Mouse (Mus musculus) neural tube, embryonic 12.5 days (tissue): ENCODE measurements around the gene Olfr353. TPM values are rescaled to one million over a fixed set of nuclear protein-coding genes. Genes with fewer than 3 reads are reported as not detected.

Source experiments
- ATAC-seq: fragments of 200-750 bp; cut with Nextera tagmentation; 2 replicates; pipeline ENCODE4 v1.8.0; 2017; ENCODE audit warnings: low read depth, mild to moderate bottlenecking, moderate TSS enrichment, moderate library complexity; ENCODE audit not compliant: low FRiP score
- H3K27ac ChIP-seq: fragments of 300-500 bp; sonication (generic); 2 replicates; pipeline ENCODE4 v1.5.1; 2016
- H3K27me3 ChIP-seq: fragments of 300-500 bp; sonication (generic); replicated peaks from 2 replicates; pipeline ENCODE4 v1.6.1; 2016; ENCODE audit warnings: mild to moderate bottlenecking
- H3K36me3 ChIP-seq: fragments of 300-500 bp; sonication (generic); 2 replicates; pipeline ENCODE4 v1.6.1; 2016; ENCODE audit warnings: mild to moderate bottlenecking
- H3K4me1 ChIP-seq: fragments of 300-500 bp; sonication (generic); 2 replicates; pipeline ENCODE4 v1.6.1; 2016
- H3K4me2 ChIP-seq: fragments of 300-500 bp; sonication (generic); replicated peaks from 2 replicates; pipeline ENCODE4 v1.6.1; 2016; ENCODE audit warnings: mild to moderate bottlenecking
- H3K4me3 ChIP-seq: fragments of 300-500 bp; sonication (generic); 2 replicates; pipeline ENCODE4 v1.5.1; 2016
- H3K9ac ChIP-seq: fragments of 300-500 bp; sonication (generic); 2 replicates; pipeline ENCODE4 v1.6.1; 2016; ENCODE audit warnings: mild to moderate bottlenecking
- H3K9me3 ChIP-seq: fragments of 300-500 bp; sonication (generic); 2 replicates; pipeline ENCODE4 v1.6.1; 2016; ENCODE audit warnings: mild to moderate bottlenecking
- WGBS: fragments of 180-500 bp; shearing (Covaris S2); methylation state at CpG from one replicate; pipeline ENCODE4 v1.1.7; 2016; 5-methylcytosine and 5-hydroxymethylcytosine counted together
- polyA plus RNA-seq: library from polyadenylated mRNA; unstranded; fragments of >200 nt; fragmentation: Nextera tagmentation; extraction: Ambion mirVana; gene quantifications from 2 replicates; pipeline ENCODE4 v1.2.1, GENCODE M21; 2016

Gene Olfr353
- polyA plus RNA-seq = not detected in 2 replicates

- no peak within 1 kb of the TSS for H3K27ac ChIP-seq
- H3K4me2 ChIP-seq = no peak within 1 kb of the TSS
- H3K27me3 ChIP-seq = no peaks in the 10 kb centered on the region
- H3K4me1 ChIP-seq = no peaks in the 10 kb centered on the region
- no peak within 1 kb of the TSS for H3K9ac ChIP-seq
- no peak within 1 kb of the TSS for H3K4me3 ChIP-seq
- peaks cover 24% of the 10 kb centered on the region for H3K9me3 ChIP-seq
- ATAC-seq = no peak
- H3K36me3 ChIP-seq = no peaks in the 10 kb centered on the region
These were observed at the start of gene Olfr353 for GRCm38 (mm10) chr2:36892836-36893235. Gene Olfr353, minus strand, starts transcription at chr2:36892936.

DNA sequence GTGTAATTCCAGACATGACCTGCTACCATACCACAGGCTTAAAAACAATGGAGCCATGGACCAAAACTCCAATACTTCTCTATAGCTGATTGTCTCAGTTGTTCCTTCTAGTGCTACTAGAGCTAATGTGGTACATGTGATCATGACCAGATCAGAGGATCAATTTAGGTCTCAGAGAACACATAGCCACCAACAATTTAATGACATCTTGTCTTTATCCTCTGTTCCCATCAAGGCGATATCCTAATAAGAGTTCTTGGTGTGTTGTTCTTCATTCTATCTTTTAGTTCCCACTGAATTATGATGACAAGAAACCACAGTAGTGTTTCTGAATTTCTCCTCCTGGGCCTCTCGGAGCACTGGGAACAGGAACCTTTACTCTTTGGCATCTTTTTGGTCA is 44.1 kb upstream of the Olfr353 start, which contains the start of gene Olfr356:
TSS of gene Olfr356 (plus strand) at position 301 of the 400 bp plus-strand sequence.
- H3K27ac ChIP-seq = no peak within 1 kb of the TSS
- H3K9ac ChIP-seq = no peak within 1 kb of the TSS
- no peaks in the 10 kb centered on the region for H3K4me1 ChIP-seq
- H3K9me3 ChIP-seq = peaks cover 7% of the 10 kb centered on the region; the same call in 1 of the 2 replicates
- no peak within 1 kb of the TSS for H3K4me3 ChIP-seq
- H3K4me2 ChIP-seq = no peak within 1 kb of the TSS
- no peak for ATAC-seq
- no peaks in the 10 kb centered on the region for H3K27me3 ChIP-seq
- whole genome bisulfite sequencing = 92% methylated on average over 2 of the region's 2 CpGs
- no peaks in the 10 kb centered on the region for H3K36me3 ChIP-seq

DNA sequence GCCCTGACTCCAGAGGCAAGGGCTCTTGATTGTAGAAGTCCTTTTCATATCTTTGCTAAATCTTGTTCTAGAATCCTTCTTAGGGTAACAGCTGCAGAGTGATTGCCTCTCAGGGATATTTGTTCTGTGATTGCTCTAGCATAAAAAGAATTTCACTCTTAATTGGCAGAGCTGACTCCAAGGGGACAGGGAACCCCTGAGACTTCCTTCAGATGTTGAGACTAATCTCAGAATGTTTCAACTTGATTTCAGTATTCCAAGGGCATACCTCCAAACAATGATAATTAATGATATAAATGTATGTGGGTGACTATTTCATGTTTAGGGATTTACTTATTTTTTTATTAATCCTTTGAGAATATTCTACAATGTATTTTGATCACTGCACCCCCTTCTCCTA is 36.1 kb upstream of the Olfr353 start, which contains the start of gene Olfr355:
TSS of gene Olfr355 (minus strand) at position 101 of the 400 bp plus-strand sequence.
- Histone ChIP-seq H3K27ac (no peak within 1 kb of the TSS), H3K4me1 (no peaks in the 10 kb centered on the region), H3K27me3 (no peaks in the 10 kb centered on the region), H3K4me2 (no peak within 1 kb of the TSS), H3K9ac (no peak within 1 kb of the TSS), H3K9me3 (peaks cover 9% of the 10 kb centered on the region), H3K4me3 (no peak within 1 kb of the TSS), H3K36me3 (no peaks in the 10 kb centered on the region)
- ATAC-seq = no peak

DNA sequence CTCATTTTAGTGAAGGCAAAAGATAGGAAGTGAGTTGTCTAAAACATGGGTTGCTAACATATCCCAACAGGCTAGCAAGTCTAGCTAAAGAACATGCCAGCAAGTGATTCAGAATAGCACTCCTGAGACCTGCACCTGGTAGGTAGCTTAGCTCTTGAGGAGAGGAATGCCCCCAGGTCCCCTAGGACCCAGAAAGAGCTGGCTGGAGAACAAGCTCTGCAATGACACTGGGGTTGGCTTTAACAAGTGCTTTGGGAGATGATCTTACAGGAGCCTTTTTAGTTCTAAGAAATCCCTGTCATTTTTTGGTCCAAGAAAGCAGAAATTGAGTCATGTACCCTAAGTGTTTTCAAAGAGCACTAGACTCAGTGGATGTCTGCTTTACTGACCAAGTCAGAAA is 12.6 kb upstream of the Olfr353 start, which contains the start of gene Olfr354:
TSS of gene Olfr354 (plus strand) at position 301 of the 400 bp plus-strand sequence.
- no peaks in the 10 kb centered on the region for H3K27me3 ChIP-seq
- no peak within 1 kb of the TSS for H3K4me3 ChIP-seq
- no peaks in the 10 kb centered on the region for H3K4me1 ChIP-seq
- no peak within 1 kb of the TSS for H3K27ac ChIP-seq
- H3K9me3 ChIP-seq = peaks cover 14% of the 10 kb centered on the region; the same call in 1 of the 2 replicates
- no peak for ATAC-seq
- no peak within 1 kb of the TSS for H3K9ac ChIP-seq
- no peak within 1 kb of the TSS for H3K4me2 ChIP-seq
- no peaks in the 10 kb centered on the region for H3K36me3 ChIP-seq

GRCm38 (mm10) chr2:36897114-36897513 is 4.4 kb upstream of the Olfr353 start:
- no peaks in the 10 kb centered on the region for H3K4me1 ChIP-seq
- H3K27ac ChIP-seq = no peak overlapping the region
- H3K4me2 ChIP-seq = no peak overlapping the region
- peaks cover 31% of the 10 kb centered on the region for H3K9me3 ChIP-seq
- H3K9ac ChIP-seq = no peak overlapping the region
- H3K36me3 ChIP-seq = no peaks in the 10 kb centered on the region
- ATAC-seq = no peak
- no peaks in the 10 kb centered on the region for H3K27me3 ChIP-seq
- no peak overlapping the region for H3K4me3 ChIP-seq

DNA sequence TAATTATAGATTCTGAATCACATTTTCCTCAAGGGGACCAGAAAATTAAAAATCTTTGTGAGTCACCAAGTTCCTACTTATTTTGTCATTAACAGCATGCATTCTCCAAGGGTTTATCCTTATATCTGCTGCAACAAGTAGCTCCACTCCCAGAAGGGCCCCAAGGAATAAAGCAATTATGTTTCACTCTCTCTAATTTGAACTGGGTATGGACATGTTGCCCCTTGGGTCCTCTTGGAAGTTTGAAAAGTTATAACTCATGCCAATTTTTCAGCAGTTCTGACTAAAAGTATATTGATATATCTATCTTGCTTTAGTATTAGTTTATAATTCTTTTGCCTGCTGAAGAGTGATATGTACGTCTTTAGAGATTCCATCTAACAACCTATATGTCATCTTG is 24.6 kb downstream of the Olfr353 start, which contains the start of gene Olfr352:
TSS of gene Olfr352 (plus strand) at position 301 of the 400 bp plus-strand sequence.
- no peaks in the 10 kb centered on the region for H3K4me1 ChIP-seq
- H3K9me3 ChIP-seq = peaks cover 21% of the 10 kb centered on the region; the same call in 1 of the 2 replicates
- 78% methylated on average over 1 of the region's 1 CpGs for WGBS
- no peaks in the 10 kb centered on the region for H3K27me3 ChIP-seq
- ATAC-seq = no peak
- H3K27ac ChIP-seq = no peak within 1 kb of the TSS
- no peak within 1 kb of the TSS for H3K9ac ChIP-seq
- no peaks in the 10 kb centered on the region for H3K36me3 ChIP-seq
- H3K4me2 ChIP-seq = no peak within 1 kb of the TSS
- H3K4me3 ChIP-seq = no peak within 1 kb of the TSS

- ATAC-seq = no peak
- 76% methylated on average over 1 of the region's 1 CpGs for WGBS
- H3K9me3 ChIP-seq = peaks cover 23% of the 10 kb centered on the region; the same call in 1 of the 2 replicates
- H3K4me1 ChIP-seq = no peaks in the 10 kb centered on the region
- no peaks in the 10 kb centered on the region for H3K27me3 ChIP-seq
- H3K4me3 ChIP-seq = no peak within 1 kb of the TSS
- no peak within 1 kb of the TSS for H3K9ac ChIP-seq
- H3K4me2 ChIP-seq = no peak within 1 kb of the TSS
- no peaks in the 10 kb centered on the region for H3K36me3 ChIP-seq
- no peak within 1 kb of the TSS for H3K27ac ChIP-seq
These were observed 30.2 kb downstream of the Olfr353 start, which contains the start of gene Olfr351 for GRCm38 (mm10) chr2:36862560-36862959. Gene Olfr351, minus strand, starts transcription at chr2:36862660.

DNA sequence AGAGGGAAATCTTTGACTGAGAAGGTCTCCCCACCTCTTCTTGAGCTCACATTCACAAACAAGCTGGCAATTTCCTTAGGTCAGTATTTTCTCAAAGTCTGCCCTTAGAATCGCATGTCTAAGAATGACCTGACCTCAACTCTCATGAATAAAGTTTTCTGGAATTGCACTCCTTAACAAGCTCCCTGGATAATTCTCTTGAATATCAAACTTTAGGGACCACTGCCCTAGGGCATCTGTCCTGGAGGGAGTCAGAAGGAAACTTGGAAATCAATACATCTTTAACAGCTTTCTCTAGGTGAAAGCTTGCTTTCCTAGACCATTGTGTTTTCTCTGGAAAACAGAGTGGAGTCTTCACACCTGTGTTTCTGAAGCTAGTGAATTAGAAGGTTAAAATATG is 46.7 kb downstream of the Olfr353 start, which contains the start of gene Olfr350:
TSS of gene Olfr350 (plus strand) at position 301 of the 400 bp plus-strand sequence.
- Histone ChIP-seq H3K4me1 (no peaks in the 10 kb centered on the region), H3K36me3 (no peaks in the 10 kb centered on the region), H3K4me2 (no peak within 1 kb of the TSS), H3K4me3 (no peak within 1 kb of the TSS), H3K27ac (no peak within 1 kb of the TSS), H3K9me3 (peaks cover 15% of the 10 kb centered on the region), H3K27me3 (no peaks in the 10 kb centered on the region), H3K9ac (no peak within 1 kb of the TSS)
- 82% methylated on average over 1 of the region's 1 CpGs for WGBS
- ATAC-seq = no peak

Other genes starting within 250 kb of the Olfr353 start
- gene Olfr346, start 207.1 kb downstream of the Olfr353 start, polyA plus RNA-seq = not detected in 2 replicates
- not detected in 2 replicates for gene Olfr347, start 161.0 kb downstream of the Olfr353 start, polyA plus RNA-seq
- gene Olfr348, start 108.7 kb downstream of the Olfr353 start, polyA plus RNA-seq = not detected in 2 replicates
- gene Olfr50, start 102.4 kb downstream of the Olfr353 start, polyA plus RNA-seq = not detected in 2 replicates
- gene Olfr3, start 75.9 kb downstream of the Olfr353 start, polyA plus RNA-seq = not detected in 2 replicates
- gene Olfr350, start 46.6 kb downstream of the Olfr353 start, polyA plus RNA-seq = not detected in 2 replicates
- gene Olfr351, start 30.3 kb downstream of the Olfr353 start, polyA plus RNA-seq = not detected in 2 replicates
- gene Olfr352, start 24.5 kb downstream of the Olfr353 start, polyA plus RNA-seq = not detected in 2 replicates
- gene Olfr354, start 12.7 kb upstream of the Olfr353 start, polyA plus RNA-seq = not detected in 2 replicates
- not detected in 2 replicates for gene Olfr355, start 36.0 kb upstream of the Olfr353 start, polyA plus RNA-seq
- gene Olfr356, start 44.2 kb upstream of the Olfr353 start, polyA plus RNA-seq = not detected in 2 replicates
- not detected in 2 replicates for gene Olfr357, start 100.9 kb upstream of the Olfr353 start, polyA plus RNA-seq
- gene Olfr358, start 116.4 kb upstream of the Olfr353 start, polyA plus RNA-seq = not detected in 2 replicates
- gene Olfr360, start 172.8 kb upstream of the Olfr353 start, polyA plus RNA-seq = not detected in 2 replicates
- gene Olfr361, start 196.4 kb upstream of the Olfr353 start, polyA plus RNA-seq = not detected in 2 replicates
- not detected in 2 replicates for gene Olfr362, start 225.0 kb upstream of the Olfr353 start, polyA plus RNA-seq
- gene Olfr364-ps1, start 246.4 kb upstream of the Olfr353 start, polyA plus RNA-seq = not detected in 2 replicates